Mouse (Mus musculus) heart, adult 2 months (tissue): ENCODE measurements around the gene Col4a2.

Experiments
- CTCF ChIP-seq: fragments of 200-600 bp; IDR thresholded peaks from 2 replicates; pipeline ENCODE4 v1.8.1; 2022; ENCODE audit warnings: antibody characterized with exemption, mild to moderate bottlenecking, moderate library complexity
- EP300 ChIP-seq: fragments of 200-500 bp; IDR thresholded peaks from 2 replicates; pipeline ENCODE4 v1.6.1; 2011; ENCODE audit warnings: low read depth, low read length, control low read depth; ENCODE audit not compliant: insufficient read depth

GRCm38 (mm10) chr8:11400244-11400643, 87.6 kb downstream of the Col4a2 start:
- TF ChIP-seq CTCF (no peak), EP300 (no peak)
